In the genomic region with DNA sequence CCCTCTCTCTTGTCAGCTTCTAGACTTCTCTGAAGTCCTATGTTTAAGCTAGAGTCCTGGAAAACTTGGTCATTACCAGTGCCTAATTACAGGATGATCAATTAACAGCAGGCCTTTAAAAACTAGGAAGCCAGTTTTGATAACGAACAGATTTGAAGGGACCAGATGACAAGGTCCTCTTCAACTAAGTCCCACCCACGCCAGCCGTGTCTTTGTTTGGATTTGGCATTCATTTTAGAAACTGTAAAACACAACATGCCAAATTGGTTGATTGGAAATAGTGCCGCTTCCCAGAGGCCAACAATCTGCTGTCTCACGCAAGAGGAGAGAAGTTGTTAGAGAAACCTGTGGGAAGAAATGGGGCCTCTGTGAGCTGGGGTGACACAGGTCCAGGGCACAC, we compare ENCODE assay signal across 19 mouse cellular contexts.
DNase-seq lines count a peak whose midpoint lies in the region; ATAC-seq and TF ChIP-seq lines count a peak whose summit lies in the region.
"Had no signal": no experiment of that assay in that cellular context is flagged by ENCODE, and none has a peak within 500 bp of the region (broad histone marks: within the 10 kb centered on the region; RNA-seq: fewer than 3 reads in every experiment).

No protein-coding gene starts in this region.

- H3K4me1 ChIP-seq in midbrain, embryonic 14.5 days (ENCODE audit: control insufficient read depth, insufficient read depth, low read length): peaks cover 30% of the 10 kb centered on the region
- 0 out of 2 replicates have a peak, but pooled peaks cover 3% of the 10 kb centered on the region for H3K4me1 ChIP-seq in midbrain, postnatal 0 days (ENCODE audit: insufficient read depth, low read length)
- peaks cover 5% of the 10 kb centered on the region; the same call in 1 of the 2 replicates for H3K4me1 ChIP-seq in forebrain, postnatal 0 days (ENCODE audit: insufficient read depth)

- H3K9ac ChIP-seq in midbrain, embryonic 14.5 days (replicated peaks; ENCODE audit: low read length): no peak overlapping the region
- H3K9ac ChIP-seq in midbrain, postnatal 0 days (replicated peaks; ENCODE audit: low read length, poor library complexity, severe bottlenecking): no peak overlapping the region
- no peak overlapping the region for H3K9ac ChIP-seq in forebrain, postnatal 0 days
- H3K9ac ChIP-seq: embryonic facial prominence, embryonic 15.5 days; hindbrain, embryonic 13.5 days; liver, embryonic 14.5 days; lung, embryonic 15.5 days had no signal

- H3K9me3 ChIP-seq in midbrain, embryonic 14.5 days (ENCODE audit: control insufficient read depth, low read length): no peaks in the 10 kb centered on the region
- no peaks in the 10 kb centered on the region for H3K9me3 ChIP-seq in midbrain, postnatal 0 days (ENCODE audit: low read length)
- H3K9me3 ChIP-seq in forebrain, postnatal 0 days (ENCODE audit: low read length): no peaks in the 10 kb centered on the region
- H3K9me3 ChIP-seq: embryonic facial prominence, embryonic 15.5 days; hindbrain, embryonic 13.5 days; lung, embryonic 15.5 days had no signal

- no peaks in the 10 kb centered on the region for H3K36me3 ChIP-seq in midbrain, embryonic 14.5 days (ENCODE audit: control insufficient read depth, insufficient read depth, low read length)
- H3K36me3 ChIP-seq in midbrain, postnatal 0 days (ENCODE audit: insufficient read depth, low read length): no peaks in the 10 kb centered on the region
- H3K36me3 ChIP-seq in forebrain, postnatal 0 days (ENCODE audit: insufficient read depth): no peaks in the 10 kb centered on the region
- H3K36me3 ChIP-seq: embryonic facial prominence, embryonic 15.5 days; hindbrain, embryonic 13.5 days; lung, embryonic 15.5 days had no signal

- ATAC-seq in midbrain, embryonic 14.5 days (ENCODE audit: low FRiP score, low TSS enrichment): no peak
- no peak for ATAC-seq in midbrain, postnatal 0 days (ENCODE audit: low FRiP score)
- ATAC-seq in forebrain, postnatal 0 days: no peak; the same call in 1 of the 2 replicates
- no peak for ATAC-seq in frontal cortex, adult (ENCODE audit: low TSS enrichment)

- 60% methylated on average over 5 of the region's 5 CpGs for WGBS in midbrain, embryonic 14.5 days
- 60% methylated on average over 5 of the region's 5 CpGs for WGBS in midbrain, postnatal 0 days
- 33% methylated on average over 5 of the region's 5 CpGs for WGBS in forebrain, postnatal 0 days

- no peak overlapping the region for H3K4me3 ChIP-seq in midbrain, embryonic 14.5 days (replicated peaks; ENCODE audit: low read depth, low read length)
- H3K4me3 ChIP-seq in midbrain, postnatal 0 days (ENCODE audit: low read depth, low read length): no peak overlapping the region
- H3K4me3 ChIP-seq in forebrain, postnatal 0 days (ENCODE audit: low read depth, low read length): no peak overlapping the region
- H3K4me3 ChIP-seq: embryonic facial prominence, embryonic 15.5 days; hindbrain, embryonic 13.5 days; lung, embryonic 15.5 days had no signal

- H3K27me3 ChIP-seq in midbrain, embryonic 14.5 days (ENCODE audit: control insufficient read depth, insufficient read depth, low read length): no peaks in the 10 kb centered on the region; the same call in 1 of the 2 replicates
- H3K27me3 ChIP-seq in midbrain, postnatal 0 days (ENCODE audit: insufficient read depth, low read length): no peaks in the 10 kb centered on the region
- peaks cover 16% of the 10 kb centered on the region for H3K27me3 ChIP-seq in forebrain, postnatal 0 days (ENCODE audit: insufficient read depth, low read length)

- DNase-seq in midbrain, embryonic 14.5 days: peak; percentile 13
- DNase-seq in midbrain, postnatal 0 days (ENCODE audit: low spot score): no peak
- DNase-seq in forebrain, postnatal 0 days: peak; percentile 53
- DNase-seq in layer of hippocampus, adult 9-11 months: peak; percentile 60
- no peak for DNase-seq in urinary bladder, postnatal 4 days (ENCODE audit: low spot score in 2 of 2)
- DNase-seq in left cerebral cortex, adult 9 months (ENCODE audit: low spot score in 2 of 2): no peak
- DNase-seq: adrenal gland, postnatal 10 days; cerebellum, adult 9-10 months; kidney, adult 18-20 months; lung, postnatal 4 days; thymus, adult 2 months; thymus, postnatal 4 days had no signal

- TF ChIP-seq CTCF in midbrain, postnatal 0 days (IDR thresholded peaks at IDR 0.05): no peak
- no peak for TF ChIP-seq CTCF in forebrain, postnatal 0 days (IDR thresholded peaks at IDR 0.05; ENCODE audit: low read depth)

- H3K27ac ChIP-seq in midbrain, embryonic 14.5 days (replicated peaks; ENCODE audit: low read depth, low read length): no peak overlapping the region
- H3K27ac ChIP-seq in midbrain, postnatal 0 days (ENCODE audit: low read depth, low read length): no peak overlapping the region
- H3K27ac ChIP-seq in forebrain, postnatal 0 days (ENCODE audit: low read depth, low read length): no peak overlapping the region
- H3K27ac ChIP-seq: embryonic facial prominence, embryonic 15.5 days; hindbrain, embryonic 13.5 days; kidney, postnatal 0 days; liver, embryonic 14.5 days; lung, embryonic 15.5 days; stomach, postnatal 0 days had no signal

- no peak overlapping the region for H3K4me2 ChIP-seq in midbrain, embryonic 14.5 days (ENCODE audit: low read length)
- no peak overlapping the region for H3K4me2 ChIP-seq in midbrain, postnatal 0 days (ENCODE audit: low read depth, low read length, poor library complexity, severe bottlenecking)
- no peak overlapping the region for H3K4me2 ChIP-seq in forebrain, postnatal 0 days (ENCODE audit: low read depth)
- H3K4me2 ChIP-seq: embryonic facial prominence, embryonic 15.5 days; hindbrain, embryonic 13.5 days; lung, embryonic 15.5 days had no signal

Comparison
In these comparisons a context has a peak if more than half of its experiments do, and no peak if none do; other contexts are left out.
1. DNase-seq: peak in midbrain, embryonic 14.5 days (single experiment), forebrain, postnatal 0 days (single experiment) and layer of hippocampus, adult 9-11 months (single experiment); none in midbrain, postnatal 0 days (single experiment), urinary bladder, postnatal 4 days (0 of 2) and left cerebral cortex, adult 9 months (0 of 2).